Mouse (Mus musculus): ENCODE measurements around the gene C1ql4. TPM values are rescaled to one million over a fixed set of nuclear protein-coding genes. Genes with fewer than 3 reads are reported as not detected.

C1ql4 gene
- polyA plus RNA-seq, 1 experiment from 2014 or later, result 0.12 TPM

DNA sequence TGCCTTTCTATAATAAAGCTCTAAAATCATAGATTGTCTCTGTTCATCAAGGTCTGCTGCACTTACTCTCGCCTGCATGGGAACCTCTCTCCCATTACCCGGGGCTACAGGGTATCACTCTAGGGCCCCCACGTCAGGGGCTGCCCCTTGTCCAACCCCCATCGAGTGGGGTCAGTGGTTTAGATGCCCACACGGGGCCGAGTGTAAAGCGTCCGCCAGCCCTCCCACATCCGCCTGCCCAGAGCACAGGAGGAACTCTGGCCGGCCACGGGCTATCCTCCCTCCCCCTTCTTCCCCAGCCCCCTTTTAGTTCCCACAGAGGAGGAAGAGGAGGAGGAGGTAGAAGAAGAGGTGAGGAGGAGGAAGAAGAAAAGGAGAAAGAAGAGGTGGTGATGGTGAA is 33.2 kb upstream of the C1ql4 start:
- Histone ChIP-seq H3K27ac (ENCODE audit: low read length) (no peak overlapping the region), H3K4me2 (ENCODE audit: low read depth, low read length) (peak overlapping the region; percentile 10; the same call in 1 of the 2 replicates)

DNA sequence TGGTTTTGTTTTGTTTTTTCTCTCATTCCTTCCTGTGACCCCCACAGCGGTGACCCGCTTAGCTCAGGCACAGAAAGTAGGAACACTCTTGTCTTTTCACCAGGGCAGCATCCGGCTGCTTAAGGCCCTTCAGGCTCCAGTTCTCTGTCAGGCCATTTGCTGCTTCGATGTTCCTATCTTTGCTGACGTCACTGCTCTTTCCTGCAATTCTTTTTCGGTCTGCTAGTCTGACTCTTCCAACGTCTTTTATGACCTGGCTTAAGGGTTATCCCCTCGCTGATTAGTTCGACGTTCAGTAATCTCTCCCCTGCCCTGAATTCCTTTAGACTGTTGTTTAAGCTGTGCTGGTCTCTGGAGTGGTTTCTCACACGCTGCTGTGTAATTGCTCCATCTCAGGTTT is 28.9 kb upstream of the C1ql4 start:
- Histone ChIP-seq H3K9ac (ENCODE audit: low read length) (no peak overlapping the region), H3K27me3 (ENCODE audit: control insufficient read depth, insufficient read depth, low read length) (no peaks in the 10 kb centered on the region), H3K4me1 (ENCODE audit: control insufficient read depth, insufficient read depth, low read length) (peaks cover 4% of the 10 kb centered on the region; the same call in 1 of the 2 replicates), H3K9me3 (replicated peaks; ENCODE audit: control insufficient read depth, low read length) (no peaks in the 10 kb centered on the region), H3K4me3 (ENCODE audit: low read length) (no peak overlapping the region), H3K4me2 (ENCODE audit: low read depth, low read length) (no peak overlapping the region), H3K27ac (ENCODE audit: low read length) (peak overlapping the region; percentile 53; the same call in 1 of the 2 replicates), H3K36me3 (ENCODE audit: control insufficient read depth, insufficient read depth) (no peaks in the 10 kb centered on the region)
- 26% methylated on average over 11 of the region's 11 CpGs for WGBS
- peak; percentile 74 for ATAC-seq (replicated peaks; ENCODE audit: extremely low read depth, insufficient read depth, low FRiP score)

More for the DNA sequence above, 33.2 kb upstream of the C1ql4 start:
- H3K4me1 ChIP-seq (ENCODE audit: control insufficient read depth, insufficient read depth, low read length), result peaks cover 9% of the 10 kb centered on the region
- H3K36me3 ChIP-seq (ENCODE audit: control insufficient read depth, insufficient read depth), result no peaks in the 10 kb centered on the region
- H3K4me3 ChIP-seq (ENCODE audit: low read length), result no peak overlapping the region
- H3K9me3 ChIP-seq (replicated peaks; ENCODE audit: control insufficient read depth, low read length), result no peaks in the 10 kb centered on the region
- no peaks in the 10 kb centered on the region for H3K27me3 ChIP-seq (ENCODE audit: control insufficient read depth, insufficient read depth, low read length)
- 0 out of 2 replicates have a peak overlapping the region, but pooled peaks have one; percentile 20 for H3K9ac ChIP-seq (ENCODE audit: low read length)
- 12% methylated on average over 11 of the region's 11 CpGs for WGBS
- no peak for ATAC-seq (replicated peaks; ENCODE audit: extremely low read depth, insufficient read depth, low FRiP score)

- WGBS, result 83% methylated on average over 7 of the region's 7 CpGs
- no peaks in the 10 kb centered on the region for H3K9me3 ChIP-seq (replicated peaks; ENCODE audit: control insufficient read depth, low read length)
- H3K4me2 ChIP-seq (ENCODE audit: low read depth, low read length), result no peak overlapping the region
- H3K4me1 ChIP-seq (ENCODE audit: control insufficient read depth, insufficient read depth, low read length), result no peaks in the 10 kb centered on the region; the same call in 1 of the 2 replicates
- ATAC-seq (replicated peaks; ENCODE audit: extremely low read depth, insufficient read depth, low FRiP score), result no peak
- H3K4me3 ChIP-seq (ENCODE audit: low read length), result no peak overlapping the region
- H3K9ac ChIP-seq (ENCODE audit: low read length), result no peak overlapping the region
- no peaks in the 10 kb centered on the region for H3K36me3 ChIP-seq (ENCODE audit: control insufficient read depth, insufficient read depth)
- no peak overlapping the region for H3K27ac ChIP-seq (ENCODE audit: low read length)
- no peaks in the 10 kb centered on the region for H3K27me3 ChIP-seq (ENCODE audit: control insufficient read depth, insufficient read depth, low read length)
Measured at GRCm38 (mm10) chr15:99115065-99115423, 27.4 kb upstream of the C1ql4 start.

DNA sequence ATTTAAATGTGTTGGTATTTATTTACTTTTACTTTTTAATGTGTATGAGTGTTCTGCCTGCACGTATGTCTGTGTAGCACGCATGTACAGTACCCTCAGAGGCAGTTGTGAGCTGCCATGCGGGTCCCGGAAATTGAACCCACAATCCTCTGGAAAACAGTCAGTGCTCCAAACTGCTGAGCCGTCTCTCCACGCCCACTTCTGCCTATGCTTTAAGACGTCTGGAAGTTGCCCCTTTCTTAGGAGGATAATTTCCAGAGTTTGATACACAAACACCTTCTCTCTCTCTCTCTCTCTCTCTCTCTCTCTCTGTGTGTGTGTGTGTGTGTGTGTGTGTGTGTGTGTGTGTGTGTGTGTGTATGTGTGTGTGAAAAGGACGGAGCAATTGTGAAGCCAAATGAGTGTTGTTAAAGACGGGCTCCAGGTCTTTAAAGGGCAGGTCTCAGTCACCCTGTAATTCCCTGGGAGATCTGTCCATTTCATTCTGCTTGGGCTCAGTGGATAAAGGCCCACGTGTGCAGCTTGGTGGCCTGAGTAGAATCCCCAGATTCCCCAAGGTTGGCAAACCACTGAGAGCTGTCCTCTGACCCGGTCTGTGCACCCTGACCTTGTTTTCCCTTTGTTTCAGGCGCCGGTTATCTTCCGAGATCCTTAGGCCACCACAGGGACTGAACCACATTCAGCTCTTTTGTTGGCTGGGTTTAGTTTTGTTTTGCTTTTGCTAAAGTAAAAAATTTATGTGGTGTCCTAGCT is 26.9 kb upstream of the C1ql4 start:
- Histone ChIP-seq H3K4me1 (ENCODE audit: control insufficient read depth, insufficient read depth, low read length) (no peaks in the 10 kb centered on the region; the same call in 1 of the 2 replicates), H3K9ac (ENCODE audit: low read length) (no peak overlapping the region), H3K4me2 (ENCODE audit: low read depth, low read length) (no peak overlapping the region), H3K9me3 (replicated peaks; ENCODE audit: control insufficient read depth, low read length) (no peaks in the 10 kb centered on the region), H3K27me3 (ENCODE audit: control insufficient read depth, insufficient read depth, low read length) (no peaks in the 10 kb centered on the region), H3K36me3 (ENCODE audit: control insufficient read depth, insufficient read depth) (no peaks in the 10 kb centered on the region), H3K4me3 (ENCODE audit: low read length) (no peak overlapping the region), H3K27ac (ENCODE audit: low read length) (no peak overlapping the region)
- no peak for ATAC-seq (replicated peaks; ENCODE audit: extremely low read depth, insufficient read depth, low FRiP score)
- 57% methylated on average over 14 of the region's 14 CpGs for WGBS

DNA sequence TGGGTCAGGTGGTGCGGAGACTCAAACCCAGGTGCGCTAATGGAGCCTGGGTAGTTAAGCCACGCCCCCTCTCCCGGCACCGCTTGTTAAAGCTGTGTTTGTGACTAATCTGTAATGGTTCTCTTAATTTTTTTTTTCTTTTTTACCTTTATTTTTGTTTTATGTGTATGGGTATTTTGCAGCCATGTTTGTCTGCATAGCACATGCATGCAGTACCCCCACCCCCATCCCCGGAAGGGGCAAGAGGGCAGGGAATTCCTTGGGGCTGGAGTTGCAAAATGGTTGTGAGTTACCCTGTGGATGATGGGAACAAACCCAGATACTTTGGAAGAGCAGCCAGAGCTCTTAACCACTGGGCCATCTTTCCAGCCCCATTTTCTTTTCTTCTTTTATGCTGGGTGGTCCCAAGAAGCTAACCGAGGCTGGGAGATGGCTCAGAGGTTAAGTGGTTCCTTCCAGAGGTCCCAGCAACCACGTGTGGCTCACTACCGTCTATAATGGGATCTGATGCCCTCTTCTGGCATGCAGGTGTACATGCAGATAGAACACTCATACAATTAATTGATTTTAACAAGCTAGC is 25.9 kb upstream of the C1ql4 start:
- H3K36me3 ChIP-seq (ENCODE audit: control insufficient read depth, insufficient read depth), result no peaks in the 10 kb centered on the region
- H3K4me3 ChIP-seq (ENCODE audit: low read length), result no peak overlapping the region
- no peaks in the 10 kb centered on the region; the same call in 1 of the 2 replicates for H3K4me1 ChIP-seq (ENCODE audit: control insufficient read depth, insufficient read depth, low read length)
- no peaks in the 10 kb centered on the region for H3K9me3 ChIP-seq (replicated peaks; ENCODE audit: control insufficient read depth, low read length)
- peak overlapping the region; percentile 34; the same call in 1 of the 2 replicates for H3K4me2 ChIP-seq (ENCODE audit: low read depth, low read length)
- no peak overlapping the region for H3K9ac ChIP-seq (ENCODE audit: low read length)
- WGBS, result 15% methylated on average over 9 of the region's 9 CpGs
- H3K27ac ChIP-seq (ENCODE audit: low read length), result no peak overlapping the region
- H3K27me3 ChIP-seq (ENCODE audit: control insufficient read depth, insufficient read depth, low read length), result no peaks in the 10 kb centered on the region
- ATAC-seq (replicated peaks; ENCODE audit: extremely low read depth, insufficient read depth, low FRiP score), result no peak

DNA sequence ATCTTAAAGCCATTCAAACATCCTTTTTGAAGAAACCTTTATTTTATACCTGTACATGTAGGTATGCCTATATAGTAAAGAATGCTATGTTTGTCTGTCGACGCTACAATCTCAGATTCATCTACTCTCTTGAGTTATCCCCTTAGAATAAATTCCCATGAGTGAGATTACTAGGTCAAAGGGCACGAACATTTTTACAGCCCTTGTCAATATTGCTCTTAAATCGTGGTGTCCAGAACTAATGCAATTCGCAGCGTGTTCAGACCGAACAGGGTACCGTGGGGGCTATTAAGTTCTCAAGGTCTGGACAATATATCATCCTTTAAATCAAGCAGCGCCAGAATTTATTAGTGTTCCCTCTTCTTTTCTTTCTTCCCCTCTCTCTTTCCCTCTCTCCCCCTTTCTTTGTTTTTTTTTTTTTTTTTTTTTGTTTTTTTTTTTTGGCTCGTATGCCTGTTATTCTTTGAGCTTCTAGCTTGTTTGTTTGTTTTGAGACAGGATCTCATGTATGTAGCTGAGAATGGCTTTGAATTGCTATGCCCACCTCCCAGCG is 25.3 kb upstream of the C1ql4 start:
- Histone ChIP-seq H3K9ac (ENCODE audit: low read length) (no peak overlapping the region), H3K9me3 (replicated peaks; ENCODE audit: control insufficient read depth, low read length) (no peaks in the 10 kb centered on the region), H3K27ac (ENCODE audit: low read length) (no peak overlapping the region), H3K27me3 (ENCODE audit: control insufficient read depth, insufficient read depth, low read length) (no peaks in the 10 kb centered on the region), H3K4me1 (ENCODE audit: control insufficient read depth, insufficient read depth, low read length) (no peaks in the 10 kb centered on the region; the same call in 1 of the 2 replicates), H3K36me3 (ENCODE audit: control insufficient read depth, insufficient read depth) (no peaks in the 10 kb centered on the region), H3K4me2 (ENCODE audit: low read depth, low read length) (peak overlapping the region; percentile 34; the same call in 1 of the 2 replicates), H3K4me3 (ENCODE audit: low read length) (no peak overlapping the region)
- no peak for ATAC-seq (replicated peaks; ENCODE audit: extremely low read depth, insufficient read depth, low FRiP score)
- WGBS, result 65% methylated on average over 11 of the region's 11 CpGs

DNA sequence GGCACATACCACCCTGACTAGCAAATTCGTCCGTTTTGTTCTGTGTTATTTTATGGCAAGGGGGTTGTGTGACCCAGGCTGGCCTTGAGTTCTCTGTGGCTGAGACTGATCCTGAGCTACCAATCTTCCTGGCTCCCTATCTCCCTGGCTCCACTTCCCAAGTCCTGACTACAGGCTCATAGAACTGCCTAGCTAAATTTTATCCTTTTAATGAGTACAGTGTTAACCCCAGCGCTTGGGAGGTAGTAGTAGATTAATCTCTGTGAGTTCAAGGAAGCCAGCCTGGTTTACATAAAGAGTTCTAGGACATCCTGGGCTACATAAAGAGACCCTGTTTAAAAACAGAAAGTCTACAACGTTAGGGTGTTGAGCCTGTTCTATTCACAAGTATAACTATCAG is 24.2 kb upstream of the C1ql4 start:
- H3K36me3 ChIP-seq (ENCODE audit: control insufficient read depth, insufficient read depth), result no peaks in the 10 kb centered on the region
- no peak overlapping the region for H3K4me2 ChIP-seq (ENCODE audit: low read depth, low read length)
- no peaks in the 10 kb centered on the region; the same call in 1 of the 2 replicates for H3K4me1 ChIP-seq (ENCODE audit: control insufficient read depth, insufficient read depth, low read length)
- no peak overlapping the region for H3K4me3 ChIP-seq (ENCODE audit: low read length)
- no peak for ATAC-seq (replicated peaks; ENCODE audit: extremely low read depth, insufficient read depth, low FRiP score)
- H3K9ac ChIP-seq (ENCODE audit: low read length), result no peak overlapping the region
- WGBS, result 44% methylated on average over 4 of the region's 4 CpGs
- H3K9me3 ChIP-seq (replicated peaks; ENCODE audit: control insufficient read depth, low read length), result no peaks in the 10 kb centered on the region
- H3K27me3 ChIP-seq (ENCODE audit: control insufficient read depth, insufficient read depth, low read length), result no peaks in the 10 kb centered on the region
- no peak overlapping the region for H3K27ac ChIP-seq (ENCODE audit: low read length)

DNA sequence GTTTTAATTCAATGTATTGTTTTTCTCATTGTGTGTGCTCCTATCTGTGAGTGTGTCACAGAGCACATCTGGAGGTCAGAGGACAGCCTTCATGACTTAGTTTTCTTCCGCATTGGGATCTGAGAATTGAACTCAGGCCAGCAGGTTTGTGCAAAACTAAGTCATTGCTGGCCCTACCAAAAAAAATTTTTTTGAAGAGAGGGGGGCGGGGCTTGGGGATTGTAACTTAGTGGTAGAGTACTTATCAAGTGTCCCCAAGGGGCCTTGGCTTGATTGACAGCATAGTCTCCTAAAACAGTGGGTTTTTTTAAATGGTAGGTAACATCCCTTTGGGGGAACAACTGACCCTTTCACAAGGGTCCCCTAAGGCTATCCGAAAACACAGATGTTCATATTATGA is 23.5 kb upstream of the C1ql4 start:
- H3K4me2 ChIP-seq (ENCODE audit: low read depth, low read length), result no peak overlapping the region

DNA sequence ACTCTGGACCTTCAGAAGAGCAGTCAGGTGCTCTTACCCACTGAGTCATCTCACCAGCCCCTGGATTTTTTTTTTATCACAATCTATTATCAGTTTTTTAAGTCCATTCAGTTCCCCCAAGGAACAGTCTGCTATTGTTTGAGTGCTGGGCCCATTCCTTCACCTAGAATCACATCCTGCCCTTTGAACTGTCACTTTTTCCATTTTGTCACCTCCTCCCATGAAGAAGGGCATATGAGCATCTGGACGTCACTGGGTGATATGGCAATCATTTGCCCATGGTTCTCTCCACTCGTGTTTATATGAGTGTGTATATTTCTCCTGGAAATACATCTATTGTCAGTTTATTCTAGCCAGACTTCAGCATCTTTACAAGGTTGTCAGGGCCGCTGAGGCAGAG is 20.2 kb upstream of the C1ql4 start:
- H3K4me2 ChIP-seq (ENCODE audit: low read depth, low read length), result no peak overlapping the region
- H3K36me3 ChIP-seq (ENCODE audit: control insufficient read depth, insufficient read depth), result no peaks in the 10 kb centered on the region
- WGBS, result 68% methylated on average over 3 of the region's 3 CpGs
- no peaks in the 10 kb centered on the region for H3K9me3 ChIP-seq (replicated peaks; ENCODE audit: control insufficient read depth, low read length)
- no peak overlapping the region for H3K27ac ChIP-seq (ENCODE audit: low read length)
- ATAC-seq (replicated peaks; ENCODE audit: extremely low read depth, insufficient read depth, low FRiP score), result no peak
- H3K9ac ChIP-seq (ENCODE audit: low read length), result no peak overlapping the region
- no peaks in the 10 kb centered on the region for H3K4me1 ChIP-seq (ENCODE audit: control insufficient read depth, insufficient read depth, low read length)
- no peaks in the 10 kb centered on the region for H3K27me3 ChIP-seq (ENCODE audit: control insufficient read depth, insufficient read depth, low read length)
- no peak overlapping the region for H3K4me3 ChIP-seq (ENCODE audit: low read length)

More for the DNA sequence above, 23.5 kb upstream of the C1ql4 start:
- ATAC-seq (replicated peaks; ENCODE audit: extremely low read depth, insufficient read depth, low FRiP score), result no peak
- WGBS, result 79% methylated on average over 3 of the region's 3 CpGs
- Histone ChIP-seq H3K36me3 (ENCODE audit: control insufficient read depth, insufficient read depth) (no peaks in the 10 kb centered on the region), H3K27me3 (ENCODE audit: control insufficient read depth, insufficient read depth, low read length) (no peaks in the 10 kb centered on the region), H3K27ac (ENCODE audit: low read length) (no peak overlapping the region), H3K4me3 (ENCODE audit: low read length) (no peak overlapping the region), H3K4me1 (ENCODE audit: control insufficient read depth, insufficient read depth, low read length) (no peaks in the 10 kb centered on the region), H3K9me3 (replicated peaks; ENCODE audit: control insufficient read depth, low read length) (no peaks in the 10 kb centered on the region), H3K9ac (ENCODE audit: low read length) (no peak overlapping the region)

Data from heart, embryonic 16.5 days (tissue).